Mouse (Mus musculus): ENCODE results near the gene 7530416G11Rik. TPM values are rescaled to one million over a fixed set of nuclear protein-coding genes. Genes with fewer than 3 reads are reported as not detected.

7530416G11Rik gene
- polyA plus RNA-seq, 1 experiment, result not detected

DNA sequence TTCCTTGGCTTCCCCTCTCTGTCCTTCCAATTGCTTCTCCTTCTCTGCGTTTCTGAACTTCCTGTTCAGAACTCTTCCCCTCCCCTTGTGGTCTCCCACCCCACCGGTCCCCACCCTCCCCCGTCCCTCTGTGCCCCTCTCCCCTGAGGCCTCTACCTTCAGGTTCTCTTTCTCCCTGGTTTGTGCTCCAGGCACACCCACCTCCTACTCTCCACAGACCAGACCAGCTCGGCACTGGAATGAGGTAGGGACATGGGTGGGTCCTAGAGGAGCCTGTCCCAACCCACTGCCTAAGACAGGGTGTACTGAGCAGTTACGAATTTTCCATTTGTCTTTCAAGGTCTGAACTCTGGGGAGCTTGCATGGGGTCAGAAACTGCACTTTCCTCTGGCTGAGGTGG is 23.1 kb downstream of the 7530416G11Rik start:
- no peak for DNase-seq (ENCODE audit: low spot score)

DNA sequence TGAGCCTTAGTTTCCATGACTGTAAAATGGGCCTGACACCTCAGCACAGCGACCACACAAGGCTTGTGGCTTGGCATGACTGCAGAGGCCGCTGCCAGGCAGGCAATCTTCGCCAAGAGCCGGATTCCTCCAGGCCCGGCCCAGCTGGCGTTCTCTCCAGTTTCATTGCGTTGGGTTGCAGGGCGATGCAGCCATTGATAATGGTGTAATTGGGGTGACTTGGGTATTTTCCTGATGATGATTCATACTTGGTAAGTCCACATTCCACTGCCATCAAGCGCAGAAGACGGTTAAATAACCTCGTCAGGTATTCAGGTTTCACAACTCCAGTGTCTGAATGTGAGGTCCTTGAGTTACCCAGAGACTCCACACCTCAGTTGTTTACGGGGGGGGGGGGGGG is 23.7 kb downstream of the 7530416G11Rik start:
- peak; percentile 29 for DNase-seq (ENCODE audit: low spot score)

GRCm38 (mm10) chr15:85477584-85477983 is 25.4 kb downstream of the 7530416G11Rik start:
- peak; percentile 62 for DNase-seq (ENCODE audit: low spot score)

GRCm38 (mm10) chr15:85474697-85475096 is 28.3 kb downstream of the 7530416G11Rik start:
- no peak for DNase-seq (ENCODE audit: low spot score)

GRCm38 (mm10) chr15:85469401-85469800 is 33.6 kb downstream of the 7530416G11Rik start:
- no peak for DNase-seq (ENCODE audit: low spot score)

GRCm38 (mm10) chr15:85466456-85467067 is 36.5 kb downstream of the 7530416G11Rik start:
- DNase-seq (ENCODE audit: low spot score), result no peak

- DNase-seq (ENCODE audit: low spot score), result no peak
These were observed 38.0 kb downstream of the 7530416G11Rik start for GRCm38 (mm10) chr15:85464823-85465565.

- DNase-seq (ENCODE audit: low spot score), result no peak
These were observed 38.8 kb downstream of the 7530416G11Rik start for GRCm38 (mm10) chr15:85464190-85464589.

- no peak for DNase-seq (ENCODE audit: low spot score)
These were observed 39.8 kb downstream of the 7530416G11Rik start for GRCm38 (mm10) chr15:85463027-85463790.

GRCm38 (mm10) chr15:85462138-85462537 is 40.9 kb downstream of the 7530416G11Rik start:
- DNase-seq (ENCODE audit: low spot score), result no peak

DNA sequence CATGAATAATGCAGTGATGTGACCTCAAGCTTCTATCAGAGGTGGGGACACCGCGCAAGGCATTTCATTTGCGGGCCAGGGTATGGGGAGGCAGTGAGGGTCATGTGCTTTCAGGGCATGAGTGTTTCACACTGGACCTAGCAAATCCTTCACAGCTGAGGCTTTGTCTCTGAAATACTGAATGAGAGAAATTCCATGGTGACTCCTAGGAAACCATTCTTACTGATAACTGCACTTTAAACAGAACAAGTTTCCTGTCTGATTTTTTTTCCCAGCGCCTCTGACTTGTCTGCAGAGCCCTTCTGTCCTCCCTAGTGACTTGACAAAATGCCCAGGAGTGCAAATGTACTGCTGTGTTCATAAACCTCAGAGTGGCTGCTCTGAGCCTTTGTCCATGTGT is 41.5 kb downstream of the 7530416G11Rik start:
- DNase-seq (ENCODE audit: low spot score), result no peak

DNA sequence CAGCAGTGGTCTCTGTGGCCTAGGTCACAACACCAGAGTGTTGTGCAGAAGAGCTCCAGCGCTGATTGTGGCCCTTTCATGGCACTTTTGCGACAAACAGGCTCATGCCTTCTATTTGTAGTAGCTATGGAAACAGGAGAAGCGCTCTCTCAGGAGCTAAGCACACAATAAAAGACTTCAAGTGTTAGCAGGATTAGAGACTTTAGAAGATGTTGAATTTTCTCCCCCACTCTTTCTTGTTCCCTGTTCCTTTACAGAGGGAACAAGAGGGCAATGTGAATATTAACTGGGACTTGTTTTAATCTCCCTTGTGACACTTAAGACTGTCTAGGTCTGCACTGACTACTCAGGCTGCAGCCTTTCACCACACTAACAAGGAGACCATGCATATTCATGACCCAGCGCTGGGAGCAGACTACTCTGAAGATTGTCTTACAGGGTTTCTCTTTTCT is 44.4 kb downstream of the 7530416G11Rik start:
- DNase-seq (ENCODE audit: low spot score), result no peak

DNA sequence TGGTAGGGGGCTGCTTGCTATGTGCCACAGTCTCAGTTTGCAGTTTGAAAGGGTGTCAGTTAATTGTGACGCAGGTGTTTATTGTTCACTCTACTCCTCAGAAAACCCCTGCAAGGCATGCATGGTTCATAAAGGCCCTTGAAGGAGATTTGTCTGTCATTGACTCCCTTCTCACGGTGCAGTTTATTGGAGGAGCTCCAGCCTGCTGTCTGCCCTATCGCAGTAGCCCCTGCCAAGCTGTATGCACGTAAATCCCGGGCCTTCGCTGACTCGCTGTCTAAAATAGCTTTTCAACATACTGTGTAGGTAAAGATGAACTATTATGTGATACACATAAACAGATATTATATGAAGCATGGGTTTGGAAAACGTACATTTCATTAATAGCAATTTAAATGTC is 45.2 kb downstream of the 7530416G11Rik start:
- DNase-seq (ENCODE audit: low spot score), result no peak

GRCm38 (mm10) chr15:85456891-85457290 is 46.1 kb downstream of the 7530416G11Rik start:
- no peak for DNase-seq (ENCODE audit: low spot score)

DNA sequence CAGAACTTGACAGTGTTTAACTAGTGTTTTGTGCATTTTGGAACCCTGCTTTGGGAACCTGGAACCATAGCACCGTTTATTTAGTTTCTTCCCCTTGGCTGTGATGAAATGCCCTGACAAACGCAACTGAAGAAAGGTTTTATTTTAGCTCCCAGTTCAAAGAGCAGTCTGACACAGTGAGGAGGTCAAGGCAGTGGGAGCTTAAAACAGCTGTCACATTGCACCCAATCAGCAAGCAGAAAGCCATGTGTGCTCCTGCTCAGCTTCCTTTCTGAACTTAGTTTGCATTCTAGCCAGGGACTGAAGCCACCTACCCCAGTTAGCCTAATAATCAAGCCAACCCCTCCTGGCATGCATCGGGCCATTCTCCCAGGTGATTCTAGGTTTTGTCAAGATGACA is 56.4 kb downstream of the 7530416G11Rik start:
- DNase-seq (ENCODE audit: low spot score), result no peak

Other genes with a start within 250 kb of the 7530416G11Rik start
- 119 and 122 TPM in 2 replicates for gene Atxn10, start 167.0 kb downstream of the 7530416G11Rik start, polyA plus RNA-seq (2012; rRNA removed)
- 15.3 and 15.9 TPM in 2 replicates for gene Wnt7b, start 79.2 kb upstream of the 7530416G11Rik start, polyA plus RNA-seq (2012; rRNA removed)
- 6.9 and 7.8 TPM in 2 replicates for gene Ppara, start 231.8 kb upstream of the 7530416G11Rik start, polyA plus RNA-seq (2012; rRNA removed)